Mouse (Mus musculus): Measurements from ENCODE around the gene Fam205a1. TPM values are rescaled to one million over a fixed set of nuclear protein-coding genes. Genes with fewer than 3 reads are reported as not detected.
"Not testable (repeated sequence)": the region's sequence is repeated elsewhere in the genome, so short reads cannot be mapped to it uniquely, and the experiment has no call there.

Gene Fam205a1
- polyA plus RNA-seq, 1 experiment from 2014 or later: 0.15 TPM

DNA sequence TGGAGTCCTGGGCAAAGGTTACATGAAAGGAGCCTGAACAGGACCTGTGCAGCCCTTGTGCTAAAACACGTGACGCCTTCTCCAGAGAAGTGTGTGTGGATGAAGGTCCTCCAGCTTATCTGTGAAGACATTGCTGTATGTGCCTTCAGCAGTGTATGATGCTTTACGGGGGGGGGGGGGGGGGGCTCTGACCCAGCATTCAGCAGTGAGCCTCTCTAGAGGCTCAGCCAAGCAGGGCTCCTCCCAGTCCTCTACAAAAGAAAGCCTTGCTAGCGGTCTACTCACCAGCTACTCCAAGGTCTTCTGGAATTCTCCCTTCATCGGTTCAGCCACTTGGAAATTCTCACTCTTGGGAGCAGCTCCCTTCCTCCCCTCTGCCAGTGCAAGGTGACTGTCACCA, 9.8 kb upstream of the Fam205a1 start:
- not testable (repeated sequence) for H3K4me1 ChIP-seq (replicated peaks; ENCODE audit: control insufficient read depth, insufficient read depth, low read length); H3K9me3 ChIP-seq (ENCODE audit: control insufficient read depth, low read length); H3K9ac ChIP-seq (replicated peaks; ENCODE audit: low read depth, low read length); ATAC-seq; H3K27me3 ChIP-seq (replicated peaks; ENCODE audit: control insufficient read depth, insufficient read depth, low read length); H3K36me3 ChIP-seq (ENCODE audit: control insufficient read depth, insufficient read depth); H3K4me2 ChIP-seq (ENCODE audit: low read length); H3K27ac ChIP-seq (ENCODE audit: low read length); H3K4me3 ChIP-seq (replicated peaks; ENCODE audit: low read length)
- 92% methylated on average over 5 of the region's 5 CpGs for WGBS

DNA sequence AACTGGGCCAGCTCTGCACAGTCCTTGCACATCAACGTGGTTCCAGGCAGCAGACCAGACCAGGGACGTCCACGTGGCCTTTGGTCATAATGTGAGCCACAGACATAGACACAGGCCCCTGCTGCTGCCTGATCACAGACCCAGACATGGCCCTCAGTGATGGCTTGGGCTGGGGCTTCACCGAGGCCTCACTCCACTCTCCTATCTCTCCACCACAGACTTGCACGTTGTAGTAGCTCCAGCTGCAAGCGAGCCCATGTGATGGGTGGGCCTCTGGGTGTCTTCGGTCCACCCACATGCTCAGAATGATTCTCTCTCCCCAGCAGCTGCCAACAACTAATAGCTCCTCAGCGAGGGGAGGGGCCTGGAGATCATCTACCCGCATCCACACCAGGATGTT, 6.8 kb upstream of the Fam205a1 start:
- H3K27me3 ChIP-seq (replicated peaks; ENCODE audit: control insufficient read depth, insufficient read depth, low read length); H3K9me3 ChIP-seq (ENCODE audit: control insufficient read depth, low read length); H3K36me3 ChIP-seq (ENCODE audit: control insufficient read depth, insufficient read depth); H3K9ac ChIP-seq (replicated peaks; ENCODE audit: low read depth, low read length); H3K4me2 ChIP-seq (ENCODE audit: low read length); H3K27ac ChIP-seq (ENCODE audit: low read length); ATAC-seq; H3K4me1 ChIP-seq (replicated peaks; ENCODE audit: control insufficient read depth, insufficient read depth, low read length); H3K4me3 ChIP-seq (replicated peaks; ENCODE audit: low read length): not testable (repeated sequence)
- WGBS: 85% methylated on average over 9 of the region's 9 CpGs

DNA sequence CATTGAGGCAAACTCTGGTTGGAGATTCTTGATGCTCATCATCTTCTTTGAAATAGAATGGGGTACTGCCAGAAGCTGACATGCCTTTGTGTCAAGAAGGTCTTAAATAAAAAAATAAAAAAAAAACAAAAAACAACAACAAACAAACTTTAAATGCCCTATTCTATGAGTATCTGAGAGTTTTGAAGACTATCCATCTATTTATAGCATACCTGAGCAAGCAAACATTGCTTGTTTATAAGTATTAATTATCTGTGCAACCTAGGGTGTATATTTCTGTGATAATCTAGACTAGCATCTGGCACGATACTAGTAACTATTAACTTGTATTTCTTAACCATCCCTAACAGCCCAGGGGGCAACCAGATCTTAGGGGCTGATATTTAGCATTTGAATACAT, 3.0 kb upstream of the Fam205a1 start, which contains the start of gene Gm12394:
TSS of gene Gm12394 (minus strand) at position 101 of the 400 bp plus-strand sequence.
- not testable (repeated sequence) for H3K4me1 ChIP-seq (replicated peaks; ENCODE audit: control insufficient read depth, insufficient read depth, low read length); H3K4me3 ChIP-seq (replicated peaks; ENCODE audit: low read length); H3K27me3 ChIP-seq (replicated peaks; ENCODE audit: control insufficient read depth, insufficient read depth, low read length); H3K36me3 ChIP-seq (ENCODE audit: control insufficient read depth, insufficient read depth); H3K9ac ChIP-seq (replicated peaks; ENCODE audit: low read depth, low read length); ATAC-seq; H3K4me2 ChIP-seq (ENCODE audit: low read length); H3K27ac ChIP-seq (ENCODE audit: low read length); H3K9me3 ChIP-seq (ENCODE audit: control insufficient read depth, low read length)
- 84% methylated on average over 1 of the region's 1 CpGs for WGBS

Other genes with a start within 250 kb of the Fam205a1 start
- gene Gm10591, start 241.7 kb downstream of the Fam205a1 start, polyA plus RNA-seq (2015; fragmentation: Nextera tagmentation; extraction: Ambion mirVana): not detected in 2 replicates
- gene Gm2564, start 224.2 kb downstream of the Fam205a1 start, polyA plus RNA-seq (2015; fragmentation: Nextera tagmentation; extraction: Ambion mirVana): not detected in 2 replicates
- not detected in 2 replicates for gene Ccl27b, start 198.6 kb downstream of the Fam205a1 start, polyA plus RNA-seq (2015; fragmentation: Nextera tagmentation; extraction: Ambion mirVana)
- gene Il11ra2, start 192.0 kb downstream of the Fam205a1 start, polyA plus RNA-seq (2015; fragmentation: Nextera tagmentation; extraction: Ambion mirVana): not detected in 2 replicates
- 0.86 TPM in 1 of 2 replicates, not detected in the other for gene 4930578G10Rik, start 118.3 kb downstream of the Fam205a1 start, polyA plus RNA-seq (2015; fragmentation: Nextera tagmentation; extraction: Ambion mirVana)
- not detected in 2 replicates for gene Ccl19, start 97.3 kb downstream of the Fam205a1 start, polyA plus RNA-seq (2015; fragmentation: Nextera tagmentation; extraction: Ambion mirVana)
- gene Ccl21a, start 79.9 kb downstream of the Fam205a1 start, polyA plus RNA-seq (2015; fragmentation: Nextera tagmentation; extraction: Ambion mirVana): 0.58 and 0.62 TPM in 2 replicates
- gene Gm12394, start 2.9 kb upstream of the Fam205a1 start, polyA plus RNA-seq (2015; fragmentation: Nextera tagmentation; extraction: Ambion mirVana): 0.24 and 0.49 TPM in 2 replicates
- gene Fam205c, start 20.3 kb upstream of the Fam205a1 start, polyA plus RNA-seq (2015; fragmentation: Nextera tagmentation; extraction: Ambion mirVana): 1.4 and 1.6 TPM in 2 replicates
- 25.2 and 33.6 TPM in 2 replicates for gene Phf24, start 62.8 kb upstream of the Fam205a1 start, polyA plus RNA-seq (2015; fragmentation: Nextera tagmentation; extraction: Ambion mirVana)
- gene Dnajb5, start 95.9 kb upstream of the Fam205a1 start, polyA plus RNA-seq (2015; fragmentation: Nextera tagmentation; extraction: Ambion mirVana): 56.0 and 82.4 TPM in 2 replicates
- 0.51 and 0.60 TPM in 2 replicates for gene 1700022I11Rik, start 115.7 kb upstream of the Fam205a1 start, polyA plus RNA-seq (2015; fragmentation: Nextera tagmentation; extraction: Ambion mirVana)
- 509 and 532 TPM in 2 replicates for gene Vcp, start 146.6 kb upstream of the Fam205a1 start, polyA plus RNA-seq (2015; fragmentation: Nextera tagmentation; extraction: Ambion mirVana)
- 32.8 and 33.2 TPM in 2 replicates for gene Fancg, start 156.6 kb upstream of the Fam205a1 start, polyA plus RNA-seq (2015; fragmentation: Nextera tagmentation; extraction: Ambion mirVana)
- gene Pigo, start 171.9 kb upstream of the Fam205a1 start, polyA plus RNA-seq (2015; fragmentation: Nextera tagmentation; extraction: Ambion mirVana): 20.9 and 24.5 TPM in 2 replicates
- gene Stoml2, start 177.8 kb upstream of the Fam205a1 start, polyA plus RNA-seq (2015; fragmentation: Nextera tagmentation; extraction: Ambion mirVana): 237 and 238 TPM in 2 replicates
- 39.2 and 48.2 TPM in 2 replicates for gene Fam214b, start 192.3 kb upstream of the Fam205a1 start, polyA plus RNA-seq (2015; fragmentation: Nextera tagmentation; extraction: Ambion mirVana)
- gene Unc13b, start 205.1 kb upstream of the Fam205a1 start, polyA plus RNA-seq (2015; fragmentation: Nextera tagmentation; extraction: Ambion mirVana): 15.5 and 21.6 TPM in 2 replicates